Mouse (Mus musculus) Patski (cell line): ENCODE data around the gene Strbp. TPM values are rescaled to one million over a fixed set of nuclear protein-coding genes. Genes with fewer than 3 reads are reported as not detected.

ENCODE experiments used
- ATAC-seq: fragments of 100-300 bp; one replicate; pipeline ENCODE4 v1.8.0; 2021
- CTCF ChIA-PET: fragments of 350-600 bp; sonication (Branson Sonifier 250); formaldehyde crosslinking; loops from one replicate; lab custom pipeline; 2022; ENCODE audit warnings: inconsistent platforms; lab: Charles Lee
- POLR2A ChIA-PET: fragments of 350-600 bp; sonication (Branson Sonifier 250); formaldehyde crosslinking; loops from one replicate; lab custom pipeline; 2022; ENCODE audit warnings: antibody characterized with exemption, inconsistent platforms; lab: Charles Lee
- DNase-seq: peaks from one replicate; pipeline ENCODE4 v3.0.0-alpha.2; 2011; ENCODE audit warnings: low read depth, low spot score
- H3K27me3 ChIP-seq: fragments of 371-371 bp; one replicate; pipeline ENCODE4 v1.5.1; 2021
- CTCF ChIP-seq: fragments of 100-300 bp; IDR thresholded peaks from one replicate; pipeline ENCODE4 v1.5.1; 2021
- in situ Hi-C: fragments of 300-500 bp; cut with MboI; formaldehyde crosslinking; loops from 3 replicates; pipeline ENCODE4 v1.11.1; 2018; ENCODE audit warnings: low pct_unique_long_range_greater_than_20kb, mixed read lengths
- polyA plus RNA-seq: library from polyadenylated mRNA; unstranded; gene quantifications from one replicate; pipeline ENCODE4 v1.2.3, GENCODE M21; 2021

Strbp gene
- polyA plus RNA-seq, 1 experiment from 2014 or later = 51.8 TPM

DNA sequence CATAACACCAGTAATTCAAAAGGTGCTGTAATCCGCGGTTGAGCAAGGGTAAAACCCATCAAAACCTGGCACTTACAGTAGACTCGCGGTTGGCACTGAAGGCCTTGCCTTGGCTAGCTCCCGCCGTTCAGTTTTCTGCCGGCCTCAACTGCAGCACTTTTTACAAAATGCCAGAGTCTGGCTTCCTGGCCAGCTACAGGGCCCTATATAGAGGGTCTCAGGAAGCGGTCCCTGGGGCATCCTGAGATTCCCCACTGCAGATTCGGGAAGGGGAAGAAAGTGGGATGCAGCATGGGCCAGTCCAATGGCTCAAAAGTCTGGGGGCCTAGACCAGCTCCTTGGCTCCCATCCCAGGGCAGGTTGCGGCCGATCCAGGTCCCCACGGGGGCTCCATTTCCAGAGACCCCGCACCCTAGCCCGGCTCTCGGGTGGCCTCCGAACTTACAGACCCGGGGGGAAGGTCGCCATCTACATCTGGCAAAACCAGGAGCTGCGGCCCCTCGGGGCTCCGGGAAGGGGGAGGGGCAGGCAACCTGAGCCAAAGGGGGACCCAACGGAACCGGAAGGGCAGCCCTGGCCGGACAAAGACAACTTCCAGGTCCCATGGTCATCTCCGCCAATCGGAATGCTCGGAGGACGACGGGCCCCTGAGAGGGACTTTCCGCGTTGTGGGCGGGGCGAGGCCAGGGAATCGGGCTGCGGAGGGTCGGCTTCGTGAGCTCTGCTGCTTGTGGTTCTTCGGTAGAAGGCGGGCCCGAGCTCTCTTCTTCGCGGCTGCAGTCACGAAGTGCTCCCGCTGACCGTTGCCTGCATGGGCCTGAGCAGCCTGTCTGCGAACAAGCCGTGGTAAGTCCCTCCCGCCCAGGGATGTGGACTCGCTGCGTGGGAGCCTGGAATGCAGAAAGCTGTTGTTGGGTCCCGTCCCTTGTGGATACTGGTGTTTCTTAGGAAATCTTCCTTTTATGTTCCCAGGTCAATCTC, 260.8 kb downstream of the Strbp start, which contains the start of the genes Zbtb26, Zbtb6 and Rabgap1:
TSS of gene Zbtb26 (minus strand) at position 525 of the 981 bp plus-strand sequence.
TSS of gene Zbtb6 (minus strand) at position 561 of the 981 bp plus-strand sequence.
TSS of gene Rabgap1 (plus strand) at position 669 of the 981 bp plus-strand sequence.
- peak; percentile 73 for DNase-seq
- CTCF ChIA-PET = interaction anchor here (1.0 kb wide), 1 partner anchor 16 kb away, joined by 3 read pairs; no protein-coding TSS in a partner anchor
- no peak for TF ChIP-seq CTCF
- POLR2A ChIA-PET = interaction anchor here (0.5 to 1.2 kb wide), 3 partner anchors 11 to 95 kb away, joined by 3 to 4 read pairs (median 3); partner anchors contain the start of gene Rc3h2
- in situ Hi-C loops = no loop called here
- H3K27me3 ChIP-seq = no peaks in the 10 kb centered on the region
- ATAC-seq = peak; percentile 98

Other genes with a start within 250 kb of the Strbp start
- gene Gpr21, start 187.5 kb downstream of the Strbp start, polyA plus RNA-seq = 0.05 TPM
- gene Crb2, start 72.4 kb upstream of the Strbp start, polyA plus RNA-seq = 0.37 TPM